Mouse (Mus musculus): ENCODE results near the gene Aak1. TPM values are rescaled to one million over a fixed set of nuclear protein-coding genes. Genes with fewer than 3 reads are reported as not detected.

Aak1 gene
- 100 to 1,000 TPM; 129 to 147 (median 132) TPM for total RNA-seq (2022)

DNA sequence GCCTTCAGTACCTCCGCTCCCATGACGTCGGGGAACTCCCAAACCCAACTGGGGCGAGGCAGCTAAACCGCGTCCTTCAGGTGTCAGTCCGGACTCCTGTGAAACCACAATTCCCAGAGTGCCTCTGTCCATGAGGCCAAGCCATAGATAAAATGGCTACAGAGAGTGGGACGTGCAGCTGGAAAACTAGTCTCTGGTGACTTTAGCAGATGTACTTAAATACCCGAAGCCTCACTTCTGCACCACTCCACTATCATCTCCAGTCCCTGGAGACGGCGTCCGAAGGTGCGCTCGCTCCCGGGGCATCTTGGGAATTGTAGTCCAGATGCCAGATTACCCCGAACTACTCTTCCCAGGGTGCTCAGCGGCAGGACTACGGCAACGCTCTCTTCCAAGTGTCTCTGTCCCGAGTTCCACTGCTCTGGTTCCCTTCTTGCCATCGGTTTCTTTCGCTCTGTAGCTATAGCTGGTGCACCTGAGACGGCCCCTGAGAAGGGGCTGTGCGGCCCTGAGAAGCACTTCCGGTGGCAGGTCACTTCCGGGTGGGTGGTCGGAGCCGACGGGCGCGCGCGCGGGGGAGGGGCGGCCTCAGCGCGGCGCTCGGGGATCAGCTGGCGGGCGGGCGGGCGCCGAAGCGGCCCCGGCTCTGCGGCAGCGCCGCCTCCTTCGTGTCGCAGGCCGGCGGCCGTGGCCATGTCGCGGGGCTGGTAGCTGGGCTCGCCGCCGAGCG is at the start of gene Aak1:
Aak1 (plus strand) TSS at position 603 of the 730 bp plus-strand sequence.
- DNase-seq, result peak; percentile 84

DNA sequence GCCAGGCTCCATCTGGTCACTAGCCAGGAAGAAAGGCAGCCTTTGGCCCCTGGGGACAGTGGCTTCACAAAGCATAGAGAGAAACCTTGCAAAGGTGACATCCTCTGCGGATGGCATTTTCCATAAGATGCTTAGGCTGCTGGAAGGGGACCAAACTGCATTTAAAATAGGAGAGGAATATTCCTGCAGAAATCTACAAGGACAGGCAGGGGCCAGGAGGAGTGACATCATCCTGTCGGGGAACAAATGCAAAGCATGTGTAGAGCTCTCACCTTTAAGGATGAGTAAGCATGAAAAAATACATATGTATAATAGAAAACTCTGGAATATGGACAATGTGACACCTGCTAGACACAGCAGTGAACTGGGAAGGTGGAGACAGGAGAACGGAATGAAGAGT is 48.9 kb upstream of the Aak1 start:
- no peak for DNase-seq

DNA sequence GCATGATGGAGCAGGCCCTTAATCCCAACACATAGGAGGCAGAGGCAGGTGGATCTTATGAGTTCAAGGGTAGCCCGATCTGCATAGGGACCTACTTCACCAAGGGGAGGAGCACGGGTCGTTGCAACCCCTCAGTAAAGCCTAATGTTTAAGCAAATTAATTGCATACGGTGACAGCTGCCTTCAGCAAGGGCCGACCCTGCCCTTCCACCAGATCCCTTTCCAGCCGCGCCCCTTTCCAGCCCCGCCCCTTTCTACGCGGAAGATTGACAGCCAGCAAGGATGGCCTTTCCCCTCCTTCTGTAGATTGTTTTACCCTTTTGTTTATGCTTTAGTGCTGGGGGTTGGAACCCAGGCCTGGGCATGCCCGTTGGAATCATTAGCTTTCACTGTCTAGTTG is 47.9 kb upstream of the Aak1 start:
- DNase-seq, result no peak

DNA sequence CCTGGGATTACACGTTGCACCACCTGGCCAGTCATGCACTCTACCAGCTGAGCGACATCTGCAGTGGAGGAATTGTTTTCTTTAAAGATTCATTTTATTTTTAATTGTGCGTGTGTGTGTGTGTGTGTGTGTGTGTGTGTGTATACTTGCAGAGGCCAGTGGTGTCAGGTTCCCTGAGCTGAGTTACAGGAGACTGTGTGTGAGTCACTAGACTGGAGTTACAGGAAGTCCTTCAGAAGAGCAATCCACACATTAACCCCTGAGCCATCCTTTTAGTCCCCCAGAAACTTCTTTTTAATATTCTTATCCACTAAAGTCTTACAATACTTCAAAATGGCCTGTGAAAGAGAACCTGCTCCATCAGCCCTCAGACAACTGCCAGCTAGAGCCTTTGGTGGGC is 44.7 kb upstream of the Aak1 start:
- no peak for DNase-seq

DNA sequence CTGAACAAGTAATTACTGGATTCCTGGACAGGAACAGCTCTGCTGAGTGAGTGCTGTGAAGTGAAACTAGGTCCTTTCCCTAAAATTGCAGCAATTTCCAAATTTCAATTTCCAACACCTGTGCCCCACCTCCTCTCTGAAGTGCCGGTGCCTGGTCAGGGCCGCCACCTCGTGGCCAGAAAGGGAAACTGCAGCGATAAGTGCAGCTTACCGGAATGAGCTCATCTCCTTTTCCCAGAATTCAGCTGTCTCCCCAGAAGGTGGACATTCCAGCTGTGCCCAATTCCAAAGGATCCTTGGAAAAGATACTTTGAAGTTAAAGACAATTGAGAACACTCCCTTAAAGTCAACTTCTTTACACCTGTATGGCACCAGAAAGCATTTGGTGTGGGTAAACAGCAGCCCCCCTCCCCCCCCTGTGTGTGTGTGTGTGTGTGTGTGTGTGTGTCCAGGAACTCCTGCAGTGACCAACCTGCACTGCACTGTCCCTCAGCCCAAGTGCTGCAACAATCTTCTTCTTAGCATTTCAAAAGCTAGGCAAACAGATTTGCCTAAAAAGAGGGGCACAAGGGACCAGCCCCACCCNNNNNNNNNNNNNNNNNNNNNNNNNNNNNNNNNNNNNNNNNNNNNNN is 42.7 kb upstream of the Aak1 start:
- DNase-seq, result peak; percentile 52

DNA sequence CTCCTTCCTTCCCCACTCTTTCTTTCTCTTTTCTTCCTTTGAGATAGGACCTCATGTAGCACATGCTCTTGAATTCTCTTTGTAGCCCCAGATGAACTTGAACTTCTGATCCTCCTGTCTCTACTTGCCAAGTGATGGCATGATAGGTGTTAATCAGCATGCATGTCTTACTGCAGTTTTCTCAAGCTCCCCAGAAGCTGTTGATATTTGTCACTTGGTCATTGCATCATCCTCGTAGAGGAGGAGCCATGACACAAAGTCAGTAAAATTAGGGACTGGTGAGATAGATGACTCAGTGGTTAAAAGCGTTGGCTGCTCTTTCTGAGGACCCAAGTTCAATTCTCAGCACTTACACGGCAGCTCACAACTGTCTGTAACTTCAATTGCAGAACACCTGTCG is 36.4 kb upstream of the Aak1 start:
- DNase-seq, result no peak

DNA sequence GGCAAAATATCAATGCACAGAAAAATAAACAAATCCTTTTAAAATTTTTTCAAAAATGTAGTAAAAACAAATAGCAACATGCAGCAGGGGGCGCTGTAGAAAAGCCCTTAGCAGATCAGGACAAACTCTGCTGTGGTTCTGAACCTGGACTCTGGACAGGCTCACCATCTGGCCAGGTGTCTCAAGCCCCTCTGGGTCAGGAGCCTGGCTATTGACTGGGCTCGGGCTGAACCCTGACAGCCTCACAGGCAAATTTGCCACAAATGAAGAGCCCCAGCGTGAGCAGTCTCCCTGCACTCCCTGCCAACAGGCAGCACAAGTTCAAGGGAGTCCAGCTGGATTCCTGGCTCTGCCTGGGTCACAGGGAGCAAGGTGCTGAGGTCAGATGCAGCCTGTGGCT is 36.0 kb upstream of the Aak1 start:
- DNase-seq, result peak; percentile 17

DNA sequence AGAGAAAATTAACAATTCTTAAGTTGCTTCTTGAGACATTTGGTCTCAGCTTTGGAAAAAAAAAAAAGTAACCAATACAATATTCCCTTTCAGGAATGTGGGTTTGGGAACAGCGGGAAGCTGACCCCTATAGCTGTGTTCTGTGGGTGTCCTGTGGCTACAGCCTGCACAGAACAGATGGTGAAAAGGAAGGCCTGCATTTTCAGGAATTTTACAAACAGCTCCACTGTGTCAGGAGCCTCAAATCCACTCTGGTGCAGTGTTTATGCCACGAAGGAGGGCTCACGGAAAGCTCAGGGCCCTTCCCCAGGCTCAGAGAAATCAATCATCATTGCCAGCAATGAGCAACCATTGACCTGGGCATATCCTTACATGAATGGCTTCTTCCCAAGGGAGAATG is 34.4 kb upstream of the Aak1 start:
- no peak for DNase-seq

DNA sequence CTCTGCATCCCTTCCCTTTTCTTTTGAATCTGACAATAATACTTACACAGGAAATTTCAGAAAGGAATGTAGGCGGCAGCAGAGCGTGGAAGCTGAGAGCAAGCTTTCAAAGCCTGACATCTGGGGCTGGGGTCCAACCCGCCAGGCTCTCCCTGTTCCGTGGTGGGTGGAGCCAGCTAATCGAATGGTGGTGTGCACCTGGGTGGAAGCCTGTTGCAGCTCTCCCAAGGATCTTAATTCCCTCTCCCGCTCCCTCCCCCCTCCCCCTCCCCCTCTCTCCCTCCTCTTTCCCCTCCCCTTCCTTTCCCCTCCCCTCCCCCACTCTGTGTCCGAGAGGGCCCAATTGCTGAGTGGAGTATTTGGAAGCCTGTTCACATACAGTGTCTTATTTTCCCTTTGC is 33.9 kb upstream of the Aak1 start:
- no peak for DNase-seq

DNA sequence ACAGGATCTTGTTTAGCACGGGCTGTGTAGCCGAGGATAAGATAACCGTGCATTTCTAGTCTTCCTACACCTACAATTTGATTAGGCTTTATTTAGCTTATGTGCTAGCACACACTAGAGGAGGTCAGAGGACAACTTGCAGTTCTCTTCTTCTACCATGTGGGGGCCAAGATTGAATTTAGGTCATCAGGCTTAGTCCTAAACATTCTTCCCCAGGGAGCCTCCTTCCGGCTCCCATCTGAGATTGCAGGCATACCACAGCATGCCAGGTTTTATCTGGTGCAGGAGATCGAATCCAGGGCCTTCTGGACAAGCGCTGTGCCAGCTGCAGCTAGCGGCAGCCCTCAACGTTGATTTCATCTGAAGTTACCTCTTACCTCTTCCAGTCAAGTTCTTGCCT is 32.7 kb upstream of the Aak1 start:
- no peak for DNase-seq

DNA sequence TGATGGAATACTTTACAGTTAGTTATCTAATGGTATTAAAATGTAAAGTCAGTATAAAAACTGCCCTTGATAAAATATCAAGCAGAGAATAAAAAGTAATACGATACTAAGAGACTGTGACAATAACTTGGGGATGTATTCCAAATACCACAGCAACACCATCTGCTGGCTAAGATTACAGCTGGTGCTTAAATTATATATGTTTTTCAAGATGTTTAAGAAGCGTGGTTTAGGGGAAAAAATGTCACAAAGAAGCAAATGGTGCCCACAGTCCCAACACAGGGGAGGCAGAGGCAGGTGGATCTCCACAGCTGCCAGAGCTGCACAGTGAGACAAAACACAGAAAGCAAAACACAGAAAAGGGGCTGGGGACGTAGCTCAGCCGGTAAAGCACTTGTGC is 30.4 kb upstream of the Aak1 start:
- DNase-seq, result no peak

DNA sequence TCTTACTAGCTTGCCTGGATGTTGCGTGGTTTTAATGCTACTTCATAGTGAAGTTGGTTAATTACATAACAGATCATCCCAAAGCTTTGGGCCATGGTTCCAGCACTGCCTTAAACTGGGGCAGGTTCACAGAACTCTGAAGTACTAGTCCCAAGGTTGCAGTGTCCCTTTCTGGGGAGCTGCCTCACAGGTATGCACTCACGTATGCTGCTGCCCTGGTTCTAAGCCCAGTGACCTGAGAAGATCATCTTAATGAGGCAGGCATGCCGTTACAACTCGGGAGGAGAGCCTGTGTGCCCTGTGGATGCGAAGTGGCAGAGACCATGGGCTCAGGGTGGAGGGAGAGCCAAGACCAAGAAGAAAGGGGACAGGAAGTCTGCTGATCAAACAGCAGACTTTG is 29.4 kb upstream of the Aak1 start:
- DNase-seq, result no peak

DNA sequence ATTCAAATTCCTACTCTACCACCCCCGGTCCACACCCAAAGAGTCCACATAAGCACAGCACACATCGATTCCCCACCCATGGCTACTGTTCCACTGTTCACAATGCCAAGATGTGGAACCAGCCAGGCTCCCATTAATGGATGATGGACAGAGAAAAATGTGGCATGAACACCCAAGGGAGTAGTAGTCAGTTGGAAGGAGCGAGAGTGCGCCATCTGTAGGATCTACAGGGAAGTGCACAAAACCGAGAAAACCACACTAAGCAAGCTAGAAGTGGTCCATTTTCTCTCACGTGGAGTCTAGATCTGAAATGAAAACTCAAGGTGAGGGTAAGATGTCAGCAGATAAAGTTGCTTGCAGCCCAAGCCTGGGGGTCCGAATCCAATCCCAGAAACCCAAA is 28.6 kb upstream of the Aak1 start:
- no peak for DNase-seq

DNA sequence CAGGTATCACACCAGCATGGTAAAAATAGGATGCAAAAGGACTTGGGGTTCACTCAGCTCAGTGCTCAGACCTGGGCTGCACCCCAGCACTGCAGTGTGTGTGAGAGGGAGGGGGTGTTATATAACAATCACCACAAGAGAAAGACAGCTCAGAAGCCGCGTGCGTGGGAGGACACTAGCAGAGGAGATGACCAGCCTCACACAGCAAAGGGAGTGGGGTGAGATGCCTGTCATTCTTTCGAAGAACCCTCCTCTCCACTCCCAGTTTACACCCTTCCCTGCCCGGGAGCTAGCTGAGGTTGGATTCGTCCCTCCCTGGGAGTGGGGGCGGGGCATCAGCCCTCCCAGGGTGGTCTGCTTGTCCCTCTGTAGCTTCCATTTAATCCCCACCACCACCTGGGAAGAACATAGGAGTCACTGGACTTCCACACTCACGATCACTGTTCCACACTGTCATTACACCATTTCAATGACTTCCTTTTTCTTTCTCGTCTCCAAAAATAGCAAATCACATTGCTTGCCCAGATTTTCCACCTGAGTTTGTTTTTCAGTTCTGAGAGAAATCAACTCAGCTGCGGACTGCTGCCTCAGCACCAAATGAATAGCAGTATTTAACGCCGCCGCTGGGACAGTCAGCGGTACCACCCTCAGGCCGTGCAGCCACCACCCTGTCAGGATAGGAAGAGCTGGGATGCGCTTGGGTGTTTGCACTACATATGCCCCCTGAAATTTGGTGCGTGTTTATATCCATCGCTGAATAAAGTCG is 26.8 kb upstream of the Aak1 start:
- peak; percentile 32 for DNase-seq

DNA sequence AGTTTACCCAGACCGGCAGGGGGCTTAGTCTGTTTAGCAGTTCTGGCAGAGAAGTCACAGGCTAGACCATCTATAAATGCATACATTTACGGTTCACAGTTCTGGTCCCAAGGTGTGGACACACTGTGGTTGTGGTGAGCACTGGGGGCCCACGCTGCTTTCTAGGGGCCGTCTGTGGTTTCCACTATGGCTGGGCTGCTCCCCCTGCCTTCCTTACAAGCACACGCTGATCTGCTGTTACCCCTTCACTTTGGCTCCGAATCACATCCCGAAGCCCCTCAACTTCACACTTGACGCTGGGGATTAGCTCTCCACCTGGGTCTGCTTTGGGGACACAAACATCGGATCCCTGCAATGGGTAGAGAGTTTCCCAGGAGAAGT is 26.3 kb upstream of the Aak1 start:
- DNase-seq, result no peak

DNA sequence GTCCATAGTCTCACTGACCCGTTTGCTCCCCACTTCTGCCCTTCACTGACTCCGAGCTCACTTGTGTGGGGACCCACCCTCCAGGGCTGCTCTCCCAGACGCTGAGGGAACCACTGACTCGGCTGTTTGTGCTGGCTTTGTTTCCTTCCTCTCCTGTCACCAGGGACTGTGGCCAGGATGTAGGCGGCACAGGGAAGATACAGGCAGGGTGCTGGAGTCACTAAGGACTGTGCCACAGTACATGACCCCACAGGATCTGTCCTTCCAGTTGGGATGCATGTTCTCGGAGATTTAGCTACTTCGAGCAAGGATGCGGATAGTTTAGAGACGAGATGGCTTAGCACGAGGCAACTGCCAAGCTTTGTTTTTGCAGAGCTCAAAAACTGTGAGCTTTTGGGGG is 25.5 kb upstream of the Aak1 start:
- DNase-seq, result peak; percentile 31

DNA sequence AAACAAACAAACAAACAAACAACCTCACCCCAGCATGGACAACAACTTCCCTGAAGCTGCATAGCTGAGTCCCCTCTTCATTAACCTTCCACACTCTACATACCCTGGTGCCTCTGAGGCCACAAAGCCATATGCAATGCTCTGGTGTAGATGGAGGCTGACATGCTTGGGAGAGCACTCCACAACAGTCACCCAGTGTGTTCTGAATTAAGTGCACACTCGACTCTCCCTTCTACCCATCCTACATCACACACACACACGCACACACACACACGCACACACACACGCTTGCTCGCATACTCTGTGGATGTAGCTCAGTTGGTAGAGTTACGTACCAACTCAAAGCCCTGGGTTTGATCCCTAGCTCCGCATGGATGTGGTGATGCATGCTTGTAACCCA is 24.9 kb upstream of the Aak1 start:
- DNase-seq, result no peak

DNA sequence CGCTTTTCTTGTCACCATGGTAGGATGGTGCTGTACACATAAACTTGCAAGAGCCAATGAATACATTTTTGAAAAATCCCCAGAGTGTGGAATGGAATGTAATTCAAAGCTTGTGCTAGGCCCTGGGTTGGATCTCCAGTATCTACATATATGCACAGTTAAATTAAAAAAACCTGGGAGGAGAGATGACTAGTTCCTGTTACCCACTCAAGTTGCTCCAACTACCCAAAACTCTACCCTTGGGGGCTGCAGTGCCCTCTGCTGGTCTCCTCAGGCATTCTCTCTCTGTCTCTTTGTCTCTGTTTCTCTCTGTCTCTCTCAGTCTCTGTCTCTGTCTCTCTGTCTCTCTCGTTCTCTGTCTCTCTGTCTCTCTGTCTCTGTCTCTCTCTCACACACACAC is 21.9 kb upstream of the Aak1 start:
- no peak for DNase-seq

DNA sequence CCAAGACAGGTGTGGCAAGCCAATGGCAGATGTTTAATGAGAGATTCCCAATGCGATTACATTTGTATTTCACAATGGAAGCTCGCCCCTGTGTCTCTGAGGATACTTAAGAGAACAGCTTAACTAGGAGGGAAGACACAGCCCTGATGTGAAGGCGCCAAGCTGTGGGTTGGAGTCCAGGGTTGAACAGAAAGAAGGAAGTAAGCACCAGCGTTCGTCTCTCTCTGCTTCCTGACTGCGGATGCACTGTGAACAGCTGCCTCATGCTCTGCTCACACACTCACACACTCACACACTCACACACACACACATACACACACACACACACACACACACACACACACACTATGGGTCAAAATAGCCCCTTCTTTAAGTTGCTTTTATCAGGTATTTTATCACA is 19.5 kb upstream of the Aak1 start:
- no peak for DNase-seq

DNA sequence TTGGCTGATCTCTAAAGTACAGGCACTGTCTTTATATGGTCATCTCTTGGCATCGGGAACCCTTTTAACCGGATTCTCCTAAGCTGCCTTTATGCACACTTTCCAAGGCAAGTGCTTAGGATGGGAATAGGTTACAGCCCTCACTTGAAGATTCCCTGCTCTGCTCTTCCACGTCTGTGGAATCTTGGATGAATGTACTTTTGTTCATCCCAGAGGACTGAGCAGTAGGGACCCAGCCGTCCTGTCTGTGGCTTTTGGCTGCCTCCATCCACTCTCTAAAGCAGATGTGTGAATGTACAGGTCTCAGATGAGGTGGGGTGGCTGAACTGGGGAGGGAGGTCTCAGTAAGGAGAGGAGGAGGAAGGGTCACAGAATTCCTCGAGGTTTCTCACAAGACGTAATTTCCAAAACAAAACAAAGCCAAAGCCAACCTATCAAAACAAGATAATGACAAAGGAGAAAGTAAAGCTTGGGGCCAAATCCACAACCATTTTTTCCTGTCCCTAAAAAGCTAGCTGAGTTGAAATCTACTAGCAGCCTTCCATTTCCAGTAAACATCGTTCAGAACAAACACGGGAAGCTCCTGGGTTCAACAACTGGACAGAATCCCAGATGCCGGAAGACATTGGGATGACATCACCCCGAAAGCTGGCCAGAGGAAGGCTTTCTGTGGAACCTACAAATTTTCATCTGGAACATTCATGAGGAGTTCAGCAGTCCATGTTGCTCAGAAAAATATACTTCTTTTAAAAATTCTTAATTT is 18.4 kb upstream of the Aak1 start:
- DNase-seq, result no peak

DNA sequence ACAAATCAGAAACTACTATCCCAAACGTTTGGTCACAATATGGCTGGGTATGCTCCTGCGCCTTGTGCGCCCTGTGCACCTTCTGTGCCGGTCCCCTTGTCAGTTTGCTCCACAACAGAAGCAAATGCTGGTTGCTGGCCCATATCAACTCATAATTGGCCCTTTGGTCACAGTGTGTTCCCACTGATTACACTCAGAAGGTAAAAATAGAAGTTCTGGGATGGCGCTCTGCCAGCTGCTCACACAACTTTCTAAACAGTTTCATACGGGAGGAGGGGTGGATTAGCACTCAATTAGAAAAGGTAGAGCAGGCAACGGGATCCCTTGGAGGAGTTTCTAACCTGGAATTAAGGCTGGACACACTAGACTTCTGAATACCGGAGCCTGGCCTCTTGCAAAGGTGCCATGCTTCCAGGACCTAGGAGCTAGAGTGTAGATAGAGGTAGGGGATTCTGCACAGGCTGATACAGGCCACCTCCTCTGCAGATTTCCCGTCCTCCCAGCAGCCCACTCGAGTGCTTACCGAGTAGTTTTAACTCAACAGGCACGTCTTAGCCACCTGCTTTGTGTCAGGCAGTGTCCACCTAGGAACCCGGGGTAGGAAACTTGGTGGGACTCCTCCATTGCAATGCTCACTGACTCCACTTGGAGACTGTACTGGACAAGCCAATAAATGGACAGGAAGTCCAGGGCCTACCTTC is 16.4 kb upstream of the Aak1 start:
- no peak for DNase-seq

DNA sequence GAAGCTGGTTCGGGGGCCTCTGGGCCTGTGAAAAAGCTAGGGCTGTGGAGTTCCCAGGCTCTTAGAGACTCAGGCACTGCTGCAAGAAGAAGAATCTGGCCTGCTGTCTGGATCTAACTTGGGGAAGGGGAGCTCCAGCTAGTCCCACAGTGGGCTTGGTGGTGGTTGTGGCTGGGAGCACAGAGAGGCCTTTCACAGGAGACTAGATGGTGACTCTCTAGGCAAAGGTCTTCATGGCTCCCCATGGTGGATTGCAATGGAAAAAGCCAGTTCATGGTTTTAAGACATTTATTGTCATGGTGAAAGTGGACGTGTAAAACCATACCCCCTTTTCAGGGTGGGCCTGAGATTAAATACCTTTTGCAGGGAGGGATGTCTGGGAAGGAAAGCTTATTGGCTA is 10.2 kb upstream of the Aak1 start:
- no peak for DNase-seq

DNA sequence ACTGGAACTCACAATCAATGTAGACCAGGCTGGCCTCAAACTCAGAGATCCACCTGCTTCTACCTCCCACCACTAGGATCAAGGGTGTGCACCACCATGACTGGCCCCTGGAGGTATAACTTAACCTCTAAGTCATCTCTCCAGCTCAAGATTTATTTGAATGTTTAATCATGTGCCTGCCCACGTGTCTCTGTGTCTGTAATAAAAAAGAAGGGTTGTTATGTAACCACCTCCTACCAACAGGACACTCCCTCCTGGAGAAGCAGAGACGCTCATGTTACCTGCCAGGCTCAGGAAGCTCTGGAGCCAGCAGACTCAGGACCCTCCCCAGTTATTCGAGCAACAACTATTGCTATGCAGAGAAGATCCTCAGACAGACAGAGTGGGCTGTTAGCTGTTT is 7.4 kb upstream of the Aak1 start:
- DNase-seq, result no peak

Measured in adrenal gland, adult 8-10 months (tissue).